ENCODE assay signal across 18 mouse cellular contexts in the genomic region with DNA sequence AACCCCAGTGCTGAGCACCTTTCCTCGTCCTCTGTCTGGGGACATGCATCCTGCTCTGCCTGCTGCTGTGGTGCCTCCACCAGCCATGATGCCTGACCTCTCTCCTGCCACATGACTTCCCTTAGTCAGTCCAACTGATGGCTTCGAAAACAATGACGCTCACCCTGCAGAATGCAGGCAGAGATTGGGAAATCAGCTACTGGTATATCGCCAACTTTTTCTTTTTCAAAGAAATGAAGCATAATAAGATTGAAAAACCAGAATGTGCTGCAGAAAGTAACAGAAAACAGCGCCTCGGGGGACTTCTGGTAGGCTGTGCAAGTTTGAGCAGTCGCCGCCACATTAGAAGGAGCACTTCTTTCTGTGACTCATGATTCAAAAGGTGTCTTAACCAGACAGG. TPM values are rescaled to one million over a fixed set of nuclear protein-coding genes. Genes with fewer than 3 reads are reported as not detected.
A peak's percentile ranks its signal among the peaks of the same experiment; 100 is the strongest.
DNase-seq lines count a peak whose midpoint lies in the region; ATAC-seq and TF ChIP-seq lines count a peak whose summit lies in the region.
"Had no signal": no experiment of that assay in that cellular context is flagged by ENCODE, and none has a peak within 500 bp of the region (broad histone marks: within the 10 kb centered on the region; RNA-seq: fewer than 3 reads in every experiment).

No protein-coding gene starts in this region.

- no peaks in the 10 kb centered on the region for H3K9me3 ChIP-seq in embryonic facial prominence, embryonic 13.5 days
- H3K9me3 ChIP-seq in embryonic facial prominence, embryonic 10.5 days, result no peaks in the 10 kb centered on the region
- no peaks in the 10 kb centered on the region for H3K9me3 ChIP-seq in limb, embryonic 14.5 days (ENCODE audit: control insufficient read depth, low read length)
- H3K9me3 ChIP-seq in limb, embryonic 10.5 days (replicated peaks), result no peaks in the 10 kb centered on the region
- H3K9me3 ChIP-seq in heart, postnatal 0 days (replicated peaks; ENCODE audit: control insufficient read depth, low read length), result no peaks in the 10 kb centered on the region
- H3K9me3 ChIP-seq: embryonic facial prominence, embryonic 12.5 days; stomach, embryonic 15.5 days had no signal

- no peaks in the 10 kb centered on the region for H3K27me3 ChIP-seq in embryonic facial prominence, embryonic 13.5 days
- no peaks in the 10 kb centered on the region for H3K27me3 ChIP-seq in embryonic facial prominence, embryonic 10.5 days (replicated peaks; ENCODE audit: low read depth, poor library complexity, severe bottlenecking)
- H3K27me3 ChIP-seq in limb, embryonic 14.5 days (ENCODE audit: control insufficient read depth, insufficient read depth, low read length), result no peaks in the 10 kb centered on the region
- H3K27me3 ChIP-seq in limb, embryonic 10.5 days (ENCODE audit: low read depth, poor library complexity, severe bottlenecking), result no peaks in the 10 kb centered on the region
- H3K27me3 ChIP-seq in heart, postnatal 0 days (ENCODE audit: control insufficient read depth, insufficient read depth, low read length), result no peaks in the 10 kb centered on the region
- H3K27me3 ChIP-seq: embryonic facial prominence, embryonic 12.5 days; stomach, embryonic 15.5 days had no signal

- WGBS in embryonic facial prominence, embryonic 13.5 days, result 73% methylated on average over 8 of the region's 8 CpGs
- 86% methylated on average over 8 of the region's 8 CpGs for WGBS in embryonic facial prominence, embryonic 10.5 days
- 85% methylated on average over 8 of the region's 8 CpGs for WGBS in limb, embryonic 14.5 days
- 93% methylated on average over 8 of the region's 8 CpGs for WGBS in limb, embryonic 10.5 days
- WGBS in heart, postnatal 0 days, result 74% methylated on average over 8 of the region's 8 CpGs

- H3K9ac ChIP-seq in embryonic facial prominence, embryonic 13.5 days, result no peak overlapping the region
- H3K9ac ChIP-seq in limb, embryonic 14.5 days (ENCODE audit: low read depth, low read length, severe bottlenecking), result no peak overlapping the region
- no peak overlapping the region for H3K9ac ChIP-seq in heart, postnatal 0 days (replicated peaks; ENCODE audit: low read depth, low read length)
- H3K9ac ChIP-seq: embryonic facial prominence, embryonic 12.5 days; liver, embryonic 14.5 days; stomach, embryonic 15.5 days had no signal

- TF ChIP-seq EP300 in heart, postnatal 0 days (IDR thresholded peaks at IDR 0.05; ENCODE audit: low read depth), result no peak

- no peak for DNase-seq in embryonic facial prominence, embryonic 10.5 days (ENCODE audit: low spot score)
- DNase-seq in limb, embryonic 14.5 days (ENCODE audit: low spot score), result peak; percentile 43
- DNase-seq in limb, embryonic 10.5 days (ENCODE audit: low spot score), result no peak
- DNase-seq in heart, postnatal 0 days (ENCODE audit: low spot score), result peak; percentile 25
- peak; percentile 31 to 33 for DNase-seq in lung, postnatal 4 days
- DNase-seq in yolk sac, embryonic 10.5 days (ENCODE audit: low spot score), result no peak
- no peak for DNase-seq in left cerebral cortex, postnatal 4 days
- DNase-seq: B cell, adult 2 months; cerebellum, adult 9-10 months; right cerebral cortex, postnatal 25 days had no signal

- TF ChIP-seq CTCF in heart, postnatal 0 days (IDR thresholded peaks at IDR 0.05; ENCODE audit: low read depth), result no peak

- no peak overlapping the region for H3K4me3 ChIP-seq in embryonic facial prominence, embryonic 13.5 days
- H3K4me3 ChIP-seq in embryonic facial prominence, embryonic 10.5 days, result no peak overlapping the region
- no peak overlapping the region for H3K4me3 ChIP-seq in limb, embryonic 14.5 days (replicated peaks; ENCODE audit: low read length)
- no peak overlapping the region for H3K4me3 ChIP-seq in limb, embryonic 10.5 days
- H3K4me3 ChIP-seq in heart, postnatal 0 days (ENCODE audit: low read depth, low read length), result no peak overlapping the region
- H3K4me3 ChIP-seq: embryonic facial prominence, embryonic 12.5 days; stomach, embryonic 15.5 days had no signal

- ATAC-seq in embryonic facial prominence, embryonic 13.5 days (ENCODE audit: insufficient number of reproducible peaks, insufficient read depth, low FRiP score, low TSS enrichment, low read depth), result no peak
- no peak for ATAC-seq in limb, embryonic 14.5 days (ENCODE audit: low FRiP score, low read depth)
- no peak for ATAC-seq in heart, postnatal 0 days (ENCODE audit: insufficient read depth, low read depth)
- ATAC-seq: midbrain, embryonic 16.5 days had no signal

- intact Hi-C loops in left cerebral cortex, postnatal 4 days (cut with DNase I), result no loop called here

- TF ChIP-seq POLR2A in limb, embryonic 14.5 days (IDR thresholded peaks at IDR 0.05; ENCODE audit: borderline replicate concordance, extremely low read depth, insufficient read depth, insufficient read length), result no peak

- H3K36me3 ChIP-seq in embryonic facial prominence, embryonic 13.5 days, result peaks cover 12% of the 10 kb centered on the region
- peaks cover 3% of the 10 kb centered on the region for H3K36me3 ChIP-seq in embryonic facial prominence, embryonic 10.5 days (replicated peaks)
- H3K36me3 ChIP-seq in limb, embryonic 14.5 days (ENCODE audit: control insufficient read depth, insufficient read depth, low read length), result peaks cover 10% of the 10 kb centered on the region
- H3K36me3 ChIP-seq in limb, embryonic 10.5 days, result peaks cover 11% of the 10 kb centered on the region
- H3K36me3 ChIP-seq in heart, postnatal 0 days (replicated peaks; ENCODE audit: control insufficient read depth, insufficient read depth, low read length), result no peaks in the 10 kb centered on the region
- H3K36me3 ChIP-seq: stomach, embryonic 15.5 days had no signal

- H3K4me2 ChIP-seq in embryonic facial prominence, embryonic 13.5 days, result no peak overlapping the region
- H3K4me2 ChIP-seq in limb, embryonic 14.5 days (replicated peaks; ENCODE audit: low read depth, low read length, severe bottlenecking), result no peak overlapping the region
- no peak overlapping the region for H3K4me2 ChIP-seq in heart, postnatal 0 days (ENCODE audit: low read depth, low read length)
- H3K4me2 ChIP-seq: embryonic facial prominence, embryonic 12.5 days; stomach, embryonic 15.5 days had no signal

- peaks cover 25% of the 10 kb centered on the region for H3K4me1 ChIP-seq in embryonic facial prominence, embryonic 13.5 days
- H3K4me1 ChIP-seq in embryonic facial prominence, embryonic 10.5 days, result no peaks in the 10 kb centered on the region
- peaks cover 7% of the 10 kb centered on the region; the same call in 1 of the 2 replicates for H3K4me1 ChIP-seq in limb, embryonic 14.5 days (ENCODE audit: control insufficient read depth, insufficient read depth, low read length)
- no peaks in the 10 kb centered on the region for H3K4me1 ChIP-seq in limb, embryonic 10.5 days
- no peaks in the 10 kb centered on the region for H3K4me1 ChIP-seq in heart, postnatal 0 days (ENCODE audit: control insufficient read depth, insufficient read depth)
- H3K4me1 ChIP-seq: embryonic facial prominence, embryonic 12.5 days; stomach, embryonic 15.5 days had no signal

- H3K27ac ChIP-seq in embryonic facial prominence, embryonic 13.5 days, result 0 out of 2 replicates have a peak overlapping the region, but pooled peaks have one; percentile 5
- no peak overlapping the region for H3K27ac ChIP-seq in embryonic facial prominence, embryonic 10.5 days (replicated peaks)
- H3K27ac ChIP-seq in limb, embryonic 14.5 days (replicated peaks; ENCODE audit: low read depth, low read length), result no peak overlapping the region
- H3K27ac ChIP-seq in limb, embryonic 10.5 days, result no peak overlapping the region
- H3K27ac ChIP-seq in heart, postnatal 0 days (ENCODE audit: low read depth), result no peak overlapping the region
- H3K27ac ChIP-seq: embryonic facial prominence, embryonic 12.5 days; liver, embryonic 14.5 days; stomach, embryonic 15.5 days had no signal

RNA-seq across cellular contexts. Expression of a gene that starts 18.7 kb away (rescaled TPM):
- polyA plus RNA-seq in embryonic facial prominence, embryonic 13.5 days (2015; fragmentation: Nextera tagmentation; extraction: Ambion mirVana), result 20.1 and 20.5 TPM in 2 replicates
- polyA plus RNA-seq in embryonic facial prominence, embryonic 10.5 days (2016; fragmentation: Nextera tagmentation; extraction: Ambion mirVana), result 4.8 and 6.2 TPM in 2 replicates
- 70.3 and 75.7 TPM in 2 replicates for polyA plus RNA-seq in limb, embryonic 14.5 days (2012; rRNA removed)
- polyA plus RNA-seq in limb, embryonic 14.5 days (2014; fragmentation: Nextera tagmentation; extraction: Ambion mirVana), result 33.8 and 39.2 TPM in 2 replicates
- polyA plus RNA-seq in limb, embryonic 10.5 days (2016; fragmentation: Nextera tagmentation; extraction: Ambion mirVana), result 7.0 and 9.5 TPM in 2 replicates
- total RNA-seq in heart, postnatal 0 days (2014; rRNA removed; ENCODE audit: low replicate concordance), result 12.0 and 18.7 TPM in 2 replicates
- polyA plus RNA-seq in heart, postnatal 0 days (2015; fragmentation: Nextera tagmentation; extraction: Ambion mirVana), result 2.6 TPM in 2 replicates
- 10 to 100 TPM; 20.9 to 28.4 TPM for total RNA-seq in left cerebral cortex, postnatal 4 days (2021)

RNA-seq across cellular contexts. Expression of a gene that starts 33.8 kb away (rescaled TPM):
- polyA plus RNA-seq in embryonic facial prominence, embryonic 13.5 days (2015; fragmentation: Nextera tagmentation; extraction: Ambion mirVana), result not detected in 2 replicates
- not detected in 2 replicates for polyA plus RNA-seq in embryonic facial prominence, embryonic 10.5 days (2016; fragmentation: Nextera tagmentation; extraction: Ambion mirVana)
- 0.15 TPM in 1 of 2 replicates, not detected in the other for polyA plus RNA-seq in limb, embryonic 14.5 days (2012; rRNA removed)
- polyA plus RNA-seq in limb, embryonic 14.5 days (2014; fragmentation: Nextera tagmentation; extraction: Ambion mirVana), result not detected in 2 replicates
- polyA plus RNA-seq in limb, embryonic 10.5 days (2016; fragmentation: Nextera tagmentation; extraction: Ambion mirVana), result not detected in 2 replicates
- not detected in 2 replicates for total RNA-seq in heart, postnatal 0 days (2014; rRNA removed; ENCODE audit: low replicate concordance)
- polyA plus RNA-seq in heart, postnatal 0 days (2015; fragmentation: Nextera tagmentation; extraction: Ambion mirVana), result not detected in 2 replicates
- total RNA-seq in left cerebral cortex, postnatal 4 days (2021), result not detected
- total RNA-seq: heart, postnatal 36 days had no signal
- polyA plus RNA-seq: embryonic facial prominence, embryonic 12.5 days; liver, embryonic 14.5 days; midbrain, embryonic 16.5 days had no signal

RNA-seq across cellular contexts. Expression of a gene that starts 56.2 kb away (rescaled TPM):
- polyA plus RNA-seq in embryonic facial prominence, embryonic 13.5 days (2015; fragmentation: Nextera tagmentation; extraction: Ambion mirVana), result not detected in 2 replicates
- not detected in 2 replicates for polyA plus RNA-seq in embryonic facial prominence, embryonic 10.5 days (2016; fragmentation: Nextera tagmentation; extraction: Ambion mirVana)
- 0.09 and 0.35 TPM in 2 replicates for polyA plus RNA-seq in limb, embryonic 14.5 days (2012; rRNA removed)
- polyA plus RNA-seq in limb, embryonic 14.5 days (2014; fragmentation: Nextera tagmentation; extraction: Ambion mirVana), result not detected in 2 replicates
- polyA plus RNA-seq in limb, embryonic 10.5 days (2016; fragmentation: Nextera tagmentation; extraction: Ambion mirVana), result not detected in 2 replicates
- total RNA-seq in heart, postnatal 0 days (2014; rRNA removed; ENCODE audit: low replicate concordance), result not detected in 2 replicates
- not detected in 2 replicates for polyA plus RNA-seq in heart, postnatal 0 days (2015; fragmentation: Nextera tagmentation; extraction: Ambion mirVana)
- not detected for total RNA-seq in left cerebral cortex, postnatal 4 days (2021)
- total RNA-seq: heart, postnatal 36 days; left cerebral cortex, adult 8-10 months had no signal
- polyA plus RNA-seq: embryonic facial prominence, embryonic 12.5 days; frontal cortex, adult 2 months; liver, embryonic 14.5 days; midbrain, embryonic 16.5 days had no signal

Comparison
In these comparisons a context has a peak if more than half of its experiments do, and no peak if none do; other contexts are left out.
1. DNase-seq: peak in limb, embryonic 14.5 days (single experiment), heart, postnatal 0 days (single experiment) and lung, postnatal 4 days (2 of 2); none in embryonic facial prominence, embryonic 10.5 days (single experiment), limb, embryonic 10.5 days (single experiment), yolk sac, embryonic 10.5 days (single experiment) and left cerebral cortex, postnatal 4 days (single experiment).